Mouse (Mus musculus) heart, embryonic 15.5 days (tissue): ENCODE measurements at regions not wholly inside any gene's neighbourhood (a gene's known extent, or its start where the extent isn't known, plus 50 kb on each side); places are given as distances from the start of the nearest gene placed in this dataset.

ENCODE experiments used
- ATAC-seq: fragments of 200-750 bp; cut with Nextera tagmentation; replicated peaks from 2 replicates; pipeline ENCODE4 v1.8.0; 2017; ENCODE audit warnings: low read depth, moderate TSS enrichment; ENCODE audit not compliant: insufficient number of reproducible peaks, insufficient read depth, low FRiP score
- H3K27ac ChIP-seq: fragments of 300-500 bp; sonication (generic); 2 replicates; pipeline ENCODE4 v1.5.1; 2015; ENCODE audit warnings: mild to moderate bottlenecking, inconsistent platforms
- H3K27me3 ChIP-seq: fragments of 300-500 bp; sonication (generic); 2 replicates; pipeline ENCODE4 v1.6.1; 2015; ENCODE audit warnings: inconsistent platforms
- H3K36me3 ChIP-seq: fragments of 300-500 bp; sonication (generic); 2 replicates; pipeline ENCODE4 v1.6.1; 2015; ENCODE audit warnings: mild to moderate bottlenecking, inconsistent platforms
- H3K4me1 ChIP-seq: fragments of 300-500 bp; sonication (generic); replicated peaks from 2 replicates; pipeline ENCODE4 v1.6.1; 2015; ENCODE audit warnings: inconsistent platforms
- H3K4me2 ChIP-seq: fragments of 300-500 bp; sonication (generic); 2 replicates; pipeline ENCODE4 v1.6.1; 2015; ENCODE audit warnings: inconsistent platforms, mild to moderate bottlenecking, moderate library complexity
- H3K4me3 ChIP-seq: fragments of 300-500 bp; sonication (generic); 2 replicates; pipeline ENCODE4 v1.5.1; 2015; ENCODE audit warnings: mild to moderate bottlenecking, inconsistent platforms
- H3K9ac ChIP-seq: fragments of 300-500 bp; sonication (generic); 2 replicates; pipeline ENCODE4 v1.6.1; 2015; ENCODE audit warnings: mild to moderate bottlenecking, inconsistent platforms
- H3K9me3 ChIP-seq: fragments of 300-500 bp; sonication (generic); replicated peaks from 2 replicates; pipeline ENCODE4 v1.6.1; 2016; ENCODE audit warnings: inconsistent platforms
- WGBS: fragments of 180-500 bp; shearing (Covaris S2); methylation state at CpG from one replicate; pipeline ENCODE4 v1.1.7; 2015; ENCODE audit warnings: mixed read lengths; 5-methylcytosine and 5-hydroxymethylcytosine counted together

- Histone ChIP-seq H3K9me3 (no peaks in the 10 kb centered on the region), H3K4me2 (no peak overlapping the region), H3K9ac (no peak overlapping the region), H3K27ac (no peak overlapping the region), H3K27me3 (no peaks in the 10 kb centered on the region), H3K4me1 (no peaks in the 10 kb centered on the region), H3K36me3 (no peaks in the 10 kb centered on the region), H3K4me3 (no peak overlapping the region)
- ATAC-seq, result no peak
- WGBS, result 18% methylated on average over 2 of the region's 2 CpGs
These were observed 169.0 kb upstream of the Lrtm1 start for GRCm38 (mm10) chr14:28848831-28849590.
